Mouse (Mus musculus): ENCODE results near the gene Majin.

Majin gene

GRCm38 (mm10) chr19:6184131-6184530 is at the start of gene Majin:
Gene Majin, plus strand, starts transcription at chr19:6184388.
- DNase-seq (ENCODE audit: low read depth, low spot score): no peak

- no peak for DNase-seq (ENCODE audit: low read depth, low spot score)
Observed at GRCm38 (mm10) chr19:6136397-6136796, 47.8 kb upstream of the Majin start.

GRCm38 (mm10) chr19:6139701-6140100 is 44.5 kb upstream of the Majin start:
- DNase-seq (ENCODE audit: low read depth, low spot score): no peak

GRCm38 (mm10) chr19:6140374-6140677 is 43.9 kb upstream of the Majin start:
- no peak for DNase-seq (ENCODE audit: low read depth, low spot score)

GRCm38 (mm10) chr19:6140678-6141393 is 43.4 kb upstream of the Majin start, which contains the start of gene Batf2:
Gene Batf2, plus strand, starts transcription at chr19:6140983.
- peak; percentile 93 for DNase-seq (ENCODE audit: low read depth, low spot score)

GRCm38 (mm10) chr19:6141394-6141749 is 42.8 kb upstream of the Majin start, which contains the start of gene Arl2:
Gene Arl2, minus strand, starts transcription at chr19:6141548.
- DNase-seq (ENCODE audit: low read depth, low spot score): peak; percentile 81

GRCm38 (mm10) chr19:6144842-6145241 is 39.3 kb upstream of the Majin start:
- DNase-seq (ENCODE audit: low read depth, low spot score): no peak

- DNase-seq (ENCODE audit: low read depth, low spot score): no peak
Observed at GRCm38 (mm10) chr19:6155174-6155573, 29.0 kb upstream of the Majin start.

GRCm38 (mm10) chr19:6156372-6156771 is 27.8 kb upstream of the Majin start:
- DNase-seq (ENCODE audit: low read depth, low spot score): no peak

GRCm38 (mm10) chr19:6157220-6157619 is 27.0 kb upstream of the Majin start:
- no peak for DNase-seq (ENCODE audit: low read depth, low spot score)

- DNase-seq (ENCODE audit: low read depth, low spot score): no peak
Observed at GRCm38 (mm10) chr19:6163872-6164547, 20.2 kb upstream of the Majin start.

- DNase-seq (ENCODE audit: low read depth, low spot score): no peak
Observed at GRCm38 (mm10) chr19:6166750-6167149, 17.4 kb upstream of the Majin start.

GRCm38 (mm10) chr19:6171215-6171614 is 13.0 kb upstream of the Majin start:
- DNase-seq (ENCODE audit: low read depth, low spot score): no peak

- no peak for DNase-seq (ENCODE audit: low read depth, low spot score)
Observed at GRCm38 (mm10) chr19:6174771-6175170, 9.4 kb upstream of the Majin start.

- no peak for DNase-seq (ENCODE audit: low read depth, low spot score)
Observed at GRCm38 (mm10) chr19:6178775-6179174, 5.4 kb upstream of the Majin start.

GRCm38 (mm10) chr19:6181629-6182028 is 2.6 kb upstream of the Majin start:
- DNase-seq (ENCODE audit: low read depth, low spot score): peak; percentile 30

GRCm38 (mm10) chr19:6182534-6182933 is 1.7 kb upstream of the Majin start:
- DNase-seq (ENCODE audit: low read depth, low spot score): no peak

GRCm38 (mm10) chr19:6204265-6204664 is 20.1 kb downstream of the Majin start:
- no peak for DNase-seq (ENCODE audit: low read depth, low spot score)

GRCm38 (mm10) chr19:6206716-6207115 is 22.5 kb downstream of the Majin start:
- no peak for DNase-seq (ENCODE audit: low read depth, low spot score)

- DNase-seq (ENCODE audit: low read depth, low spot score): no peak
Observed at GRCm38 (mm10) chr19:6216046-6216705, 32.0 kb downstream of the Majin start.

- no peak for DNase-seq (ENCODE audit: low read depth, low spot score)
Observed at GRCm38 (mm10) chr19:6218606-6219005, 34.4 kb downstream of the Majin start.

GRCm38 (mm10) chr19:6226135-6226534 is 41.9 kb downstream of the Majin start, which contains the start of gene Gpha2:
Gene Gpha2, plus strand, starts transcription at chr19:6226380.
- no peak for DNase-seq (ENCODE audit: low read depth, low spot score)

- no peak for DNase-seq (ENCODE audit: low read depth, low spot score)
Observed at GRCm38 (mm10) chr19:6226763-6227162, 42.6 kb downstream of the Majin start.

All from embryo, embryonic 11.5 days (tissue).